Mouse (Mus musculus): ENCODE data around the gene Myh4. TPM values are rescaled to one million over a fixed set of nuclear protein-coding genes. Genes with fewer than 3 reads are reported as not detected.

The Myh4 gene
- polyA plus RNA-seq, 1 experiment, result not detected

GRCm38 (mm10) chr11:67257048-67257447 lies 19.2 kb downstream of the Myh4 start:
- H3K4me3 ChIP-seq (replicated peaks; ENCODE audit: insufficient read depth, low read depth, low read length), result no peak overlapping the region
- no peak for TF ChIP-seq CTCF (IDR thresholded peaks at IDR 0.05; ENCODE audit: borderline replicate concordance, insufficient read depth, low read depth, low read length)
- no peak for TF ChIP-seq POLR2A (IDR thresholded peaks at IDR 0.05; ENCODE audit: borderline replicate concordance, insufficient read depth, low read length)
- WGBS, result 86% methylated on average over 7 of the region's 7 CpGs
- H3K27me3 ChIP-seq (ENCODE audit: control insufficient read depth, insufficient read depth, low read length), result no peaks in the 10 kb centered on the region
- H3K27ac ChIP-seq (ENCODE audit: insufficient read depth, low read length), result no peak overlapping the region
- DNase-seq, result no peak
- H3K4me1 ChIP-seq (ENCODE audit: control insufficient read depth, insufficient read depth, low read length), result peaks cover 4% of the 10 kb centered on the region; the same call in 1 of the 2 replicates

- DNase-seq, result no peak
- H3K27ac ChIP-seq (ENCODE audit: insufficient read depth, low read length), result no peak overlapping the region
- TF ChIP-seq CTCF (IDR thresholded peaks at IDR 0.05; ENCODE audit: borderline replicate concordance, insufficient read depth, low read depth, low read length), result no peak
- no peak for TF ChIP-seq POLR2A (IDR thresholded peaks at IDR 0.05; ENCODE audit: borderline replicate concordance, insufficient read depth, low read length)
- no peak overlapping the region for H3K4me3 ChIP-seq (replicated peaks; ENCODE audit: insufficient read depth, low read depth, low read length)
- H3K4me1 ChIP-seq (ENCODE audit: control insufficient read depth, insufficient read depth, low read length), result no peaks in the 10 kb centered on the region
- no peaks in the 10 kb centered on the region for H3K27me3 ChIP-seq (ENCODE audit: control insufficient read depth, insufficient read depth, low read length)
- 82% methylated on average over 6 of the region's 6 CpGs for WGBS
Measured at GRCm38 (mm10) chr11:67260956-67261355, 23.1 kb downstream of the Myh4 start.

GRCm38 (mm10) chr11:67276601-67277174 lies 38.9 kb downstream of the Myh4 start, which contains the start of gene Myh8:
TSS of gene Myh8 (plus strand) at chr11:67277124.
- Histone ChIP-seq H3K4me1 (ENCODE audit: control insufficient read depth, insufficient read depth, low read length) (no peaks in the 10 kb centered on the region), H3K27me3 (ENCODE audit: control insufficient read depth, insufficient read depth, low read length) (no peaks in the 10 kb centered on the region), H3K27ac (ENCODE audit: insufficient read depth, low read length) (no peak within 1 kb of the TSS), H3K4me3 (replicated peaks; ENCODE audit: insufficient read depth, low read depth, low read length) (no peak within 1 kb of the TSS)
- 19% methylated on average over 10 of the region's 10 CpGs for WGBS
- peak; percentile 17 to 28 for DNase-seq
- TF ChIP-seq POLR2A (IDR thresholded peaks at IDR 0.05; ENCODE audit: borderline replicate concordance, insufficient read depth, low read length), result no peak
- TF ChIP-seq CTCF (IDR thresholded peaks at IDR 0.05; ENCODE audit: borderline replicate concordance, insufficient read depth, low read depth, low read length), result no peak

GRCm38 (mm10) chr11:67293440-67293839 lies 55.6 kb downstream of the Myh4 start:
- 83% methylated on average over 1 of the region's 1 CpGs for WGBS
- Histone ChIP-seq H3K27ac (ENCODE audit: insufficient read depth, low read length) (no peak overlapping the region), H3K4me1 (ENCODE audit: control insufficient read depth, insufficient read depth, low read length) (no peaks in the 10 kb centered on the region), H3K4me3 (replicated peaks; ENCODE audit: insufficient read depth, low read depth, low read length) (no peak overlapping the region), H3K27me3 (ENCODE audit: control insufficient read depth, insufficient read depth, low read length) (no peaks in the 10 kb centered on the region)
- DNase-seq, result no peak
- TF ChIP-seq CTCF (IDR thresholded peaks at IDR 0.05; ENCODE audit: borderline replicate concordance, insufficient read depth, low read depth, low read length) (no peak), POLR2A (IDR thresholded peaks at IDR 0.05; ENCODE audit: borderline replicate concordance, insufficient read depth, low read length) (no peak)

Other genes with a start within 250 kb of the Myh4 start
- 0.75 and 1.5 TPM in 2 replicates for gene Tmem220, start 212.9 kb upstream of the Myh4 start, polyA plus RNA-seq (2012; rRNA removed)
- gene Adprm, start 185.4 kb upstream of the Myh4 start, polyA plus RNA-seq (2012; rRNA removed), result 28.9 and 29.0 TPM in 2 replicates
- gene Sco1, start 185.4 kb upstream of the Myh4 start, polyA plus RNA-seq (2012; rRNA removed), result 7.4 and 8.6 TPM in 2 replicates
- gene Myh3, start 159.7 kb upstream of the Myh4 start, polyA plus RNA-seq (2012; rRNA removed), result 0.08 and 0.11 TPM in 2 replicates
- not detected in 2 replicates for gene Myh2, start 67.0 kb upstream of the Myh4 start, polyA plus RNA-seq (2012; rRNA removed)
- not detected in 2 replicates for gene Myh1, start 38.0 kb upstream of the Myh4 start, polyA plus RNA-seq (2012; rRNA removed)
- 0.03 TPM in 2 replicates for gene Myh8, start 39.1 kb downstream of the Myh4 start, polyA plus RNA-seq (2012; rRNA removed)
- 0.75 and 0.87 TPM in 2 replicates for gene Myh13, start 83.6 kb downstream of the Myh4 start, polyA plus RNA-seq (2012; rRNA removed)
- 182 and 239 TPM in 2 replicates for gene Gas7, start 217.4 kb downstream of the Myh4 start, polyA plus RNA-seq (2012; rRNA removed)